In the genomic region with DNA sequence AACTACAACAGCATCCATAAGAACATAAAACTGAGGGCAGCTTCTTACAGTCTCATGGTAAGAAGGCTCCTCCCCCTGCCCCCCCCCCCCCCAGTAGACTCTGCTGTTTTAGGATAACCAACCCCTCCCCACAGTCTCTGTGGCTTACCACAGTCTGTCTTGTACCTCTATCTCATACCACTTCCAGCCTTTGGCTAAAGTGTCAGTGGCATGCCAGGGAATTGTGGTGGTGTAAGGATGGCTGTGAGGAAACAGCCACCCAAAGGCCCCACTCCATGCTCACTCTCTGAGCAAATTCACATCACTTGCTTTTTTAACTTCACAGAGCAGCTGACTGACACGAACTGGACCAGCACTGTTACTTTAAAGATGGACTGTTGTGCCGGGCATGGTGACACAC, we compare ENCODE assay signal across 13 mouse cellular contexts.
"Had no signal": no experiment of that assay in that cellular context is flagged by ENCODE, and none has a peak within 500 bp of the region (broad histone marks: within the 10 kb centered on the region; RNA-seq: fewer than 3 reads in every experiment).

No protein-coding gene starts in this region.

- H3K36me3 ChIP-seq: intestine, embryonic 15.5 days; limb, embryonic 15.5 days; midbrain, embryonic 10.5 days had no signal

- H3K27ac ChIP-seq: intestine, embryonic 15.5 days; left cerebral cortex, adult 2 months; limb, embryonic 15.5 days; liver, embryonic 14.5 days; midbrain, embryonic 10.5 days; midbrain, embryonic 15.5 days; stomach, postnatal 0 days had no signal

- H3K27me3 ChIP-seq: intestine, embryonic 15.5 days; limb, embryonic 15.5 days; midbrain, embryonic 15.5 days had no signal

- H3K4me3 ChIP-seq: intestine, embryonic 15.5 days; left cerebral cortex, adult 2 months; limb, embryonic 15.5 days; midbrain, embryonic 10.5 days; midbrain, embryonic 15.5 days had no signal

- H3K9me3 ChIP-seq: intestine, embryonic 15.5 days; limb, embryonic 15.5 days; midbrain, embryonic 10.5 days; midbrain, embryonic 15.5 days had no signal

- H3K4me2 ChIP-seq: intestine, embryonic 15.5 days; limb, embryonic 15.5 days; midbrain, embryonic 15.5 days had no signal

- DNase-seq: kidney, adult 18-20 months; kidney, postnatal 14 days; lung, adult 18-20 months; right cerebral cortex, adult 18-20 months; right cerebral cortex, postnatal 25 days; thymus, postnatal 14 days had no signal

- H3K9ac ChIP-seq: intestine, embryonic 15.5 days; limb, embryonic 15.5 days; liver, embryonic 14.5 days; midbrain, embryonic 15.5 days had no signal

- ATAC-seq: intestine, embryonic 15.5 days; midbrain, embryonic 15.5 days had no signal
